Mouse (Mus musculus): ENCODE data around the gene Tex52. TPM values are rescaled to one million over a fixed set of nuclear protein-coding genes. Genes with fewer than 3 reads are reported as not detected.

The Tex52 gene
- total and polyA plus RNA-seq, 3 experiments: not detected

DNA sequence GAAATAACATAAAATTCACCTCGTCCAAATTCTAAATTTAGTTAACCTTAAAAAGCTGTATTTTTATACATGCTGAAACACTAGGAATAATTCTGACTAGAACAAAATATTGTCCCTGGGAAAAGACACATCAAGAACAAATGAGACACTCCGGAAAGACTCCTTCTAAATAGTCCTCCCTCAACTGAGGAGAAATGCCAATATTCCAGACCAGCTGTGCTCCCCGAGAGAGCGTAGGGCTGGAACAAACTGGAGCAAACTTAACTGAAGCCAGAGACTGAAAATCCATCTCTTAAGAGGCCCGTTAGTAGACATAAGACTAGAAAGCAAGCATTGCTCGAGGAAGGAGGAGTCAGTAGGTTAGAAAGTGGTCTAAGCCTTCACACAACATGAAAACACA lies 28.5 kb upstream of the Tex52 start:
- in situ Hi-C loops (cut with MboI; ENCODE audit: low pct_ligation_motif_present, low pct_unique_long_range_greater_than_20kb, low sequenced_read_pairs): no loop called here
- TF ChIP-seq NRF1 (IDR thresholded peaks at IDR 0.05; ENCODE audit: low read depth, low read length): no peak
- no peak for TF ChIP-seq SIN3A (IDR thresholded peaks at IDR 0.05; ENCODE audit: low read length)
- no peak for TF ChIP-seq MAFK (IDR thresholded peaks at IDR 0.05; ENCODE audit: insufficient replicate concordance, low read length)
- DNase-seq (ENCODE audit: extremely low read depth): no peak
- Histone ChIP-seq H3K9ac (ENCODE audit: insufficient read depth, low read depth) (no peak overlapping the region), H3K4me1 (ENCODE audit: control insufficient read depth in 1 of 2, insufficient read depth in 2 of 2) (peaks cover 0 to 8% of the 10 kb centered on the region in 2 experiments; a peak in 2 of 4 replicates), H3K4me3 (replicated peaks in 1 of 3; ENCODE audit: low read depth in 2 of 3, low read length in 2 of 3, poor library complexity in 1 of 3) (no peak overlapping the region), H3K36me3 (replicated peaks in 1 of 2; ENCODE audit: control insufficient read depth in 1 of 2, insufficient read depth in 1 of 2, low read length in 1 of 2) (peaks cover 4 to 34% of the 10 kb centered on the region in 2 experiments), H3K9me3 (replicated peaks; ENCODE audit: low read length) (no peaks in the 10 kb centered on the region), H3K79me2 (replicated peaks; ENCODE audit: control insufficient read depth, extremely low read depth, insufficient read depth, poor library complexity, severe bottlenecking) (no peaks in the 10 kb centered on the region), H3K4me2 (ENCODE audit: insufficient read depth, low read depth, poor library complexity, severe bottlenecking) (no peak overlapping the region), H3K27ac (ENCODE audit: insufficient read depth, low read depth) (no peak overlapping the region), H3K27me3 (replicated peaks) (no peaks in the 10 kb centered on the region)
- dilution Hi-C loops (cut with MboI; ENCODE audit: extremely low pct_ligation_motif_present, extremely low pct_unique_long_range_greater_than_20kb, low sequenced_read_pairs): no loop called here

DNA sequence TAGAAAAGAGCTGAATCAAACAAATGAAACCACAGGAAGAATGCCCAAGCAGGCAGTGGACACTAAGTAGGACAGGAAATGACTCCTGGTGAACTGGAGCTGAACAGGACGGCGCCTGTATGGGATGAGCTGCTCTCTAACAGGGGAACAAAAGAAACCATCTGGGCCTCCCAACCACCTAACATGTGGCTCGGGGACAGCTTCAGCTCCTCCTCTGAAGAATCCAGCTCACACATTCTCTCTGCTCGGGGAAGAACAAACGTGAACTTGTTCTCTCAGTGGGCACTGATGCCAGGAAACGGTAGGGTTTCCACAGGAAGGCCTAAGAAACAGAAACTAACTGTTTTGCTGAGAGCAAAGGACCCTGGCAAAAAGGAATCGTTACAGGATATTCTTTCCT lies 25.5 kb upstream of the Tex52 start:
- in situ Hi-C loops (cut with MboI; ENCODE audit: low pct_ligation_motif_present, low pct_unique_long_range_greater_than_20kb, low sequenced_read_pairs): no loop called here

DNA sequence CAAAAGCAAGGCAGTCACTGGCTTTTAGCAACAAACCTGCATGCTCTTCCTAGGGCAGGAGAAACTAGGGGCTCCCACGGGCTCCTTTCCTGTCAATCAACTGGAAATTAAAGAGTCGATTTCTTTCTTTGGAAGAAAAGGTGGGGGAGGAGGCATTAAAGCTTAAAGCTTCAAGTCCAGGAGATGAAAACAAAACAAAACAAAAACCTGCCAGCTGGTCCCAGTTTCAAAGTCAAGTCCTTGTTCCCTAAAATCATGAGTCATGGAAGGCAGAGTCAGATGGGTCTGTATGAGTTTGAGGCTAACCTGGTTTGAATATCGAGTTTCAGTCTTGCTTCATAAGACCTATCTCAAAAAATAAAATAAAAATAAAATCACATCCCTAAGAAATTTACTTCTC lies 21.1 kb upstream of the Tex52 start:
- no peaks in the 10 kb centered on the region for H3K79me2 ChIP-seq (replicated peaks; ENCODE audit: control insufficient read depth, extremely low read depth, insufficient read depth, poor library complexity, severe bottlenecking)
- dilution Hi-C loops (cut with MboI; ENCODE audit: extremely low pct_ligation_motif_present, extremely low pct_unique_long_range_greater_than_20kb, low sequenced_read_pairs) (no loop called here), in situ Hi-C loops (cut with MboI; ENCODE audit: low pct_ligation_motif_present, low pct_unique_long_range_greater_than_20kb, low sequenced_read_pairs) (no loop called here)
- peaks cover 0 to 27% of the 10 kb centered on the region in 2 experiments; a peak in 2 of 4 replicates for H3K4me1 ChIP-seq (ENCODE audit: control insufficient read depth in 1 of 2, insufficient read depth in 2 of 2)
- no peak overlapping the region for H3K27ac ChIP-seq (ENCODE audit: insufficient read depth, low read depth)
- TF ChIP-seq HCFC1 (IDR thresholded peaks at IDR 0.05; ENCODE audit: low read depth, low read length) (no peak), E2F4 (IDR thresholded peaks at IDR 0.05; ENCODE audit: insufficient replicate concordance, low read depth, low read length) (no peak), CHD2 (IDR thresholded peaks at IDR 0.05; ENCODE audit: low read length) (no peak), KAT2A (IDR thresholded peaks at IDR 0.05; ENCODE audit: insufficient replicate concordance, low read length) (no peak), TCF12 (IDR thresholded peaks at IDR 0.05; ENCODE audit: low read depth, low read length) (no peak), CHD1 (IDR thresholded peaks at IDR 0.05; ENCODE audit: low read depth, low read length) (no peak), IRF4 (IDR thresholded peaks at IDR 0.05; ENCODE audit: low read depth, low read length) (no peak), RAD21 (IDR thresholded peaks at IDR 0.05; ENCODE audit: low read depth, low read length) (no peak), TBP (conservative IDR thresholded peaks at IDR 0.05; ENCODE audit: low read depth, low read length) (no peak), NELFE (IDR thresholded peaks at IDR 0.05; ENCODE audit: low read depth, low read length) (no peak), JUND (conservative IDR thresholded peaks at IDR 0.05; ENCODE audit: low read depth, low read length) (no peak), ZMIZ1 (IDR thresholded peaks at IDR 0.05; ENCODE audit: low read depth, low read length) (no peak), PAX5 (IDR thresholded peaks at IDR 0.05; ENCODE audit: low read length) (no peak), MAZ (IDR thresholded peaks at IDR 0.05; ENCODE audit: low read depth, low read length) (no peak), ETS1 (conservative IDR thresholded peaks at IDR 0.05; ENCODE audit: low read depth, low read length) (no peak), USF2 (conservative IDR thresholded peaks at IDR 0.05; ENCODE audit: low read depth, low read length) (no peak), RCOR1 (conservative IDR thresholded peaks at IDR 0.05; ENCODE audit: low read depth, low read length) (no peak)
- no peaks in the 10 kb centered on the region for H3K27me3 ChIP-seq (replicated peaks)
- no peak for DNase-seq (ENCODE audit: extremely low read depth)
- H3K4me2 ChIP-seq (ENCODE audit: insufficient read depth, low read depth, poor library complexity, severe bottlenecking): no peak overlapping the region
- H3K9ac ChIP-seq (ENCODE audit: insufficient read depth, low read depth): no peak overlapping the region
- peaks cover 26 to 52% of the 10 kb centered on the region in 2 experiments for H3K36me3 ChIP-seq (replicated peaks in 1 of 2; ENCODE audit: control insufficient read depth in 1 of 2, insufficient read depth in 1 of 2, low read length in 1 of 2)
- no peaks in the 10 kb centered on the region for H3K9me3 ChIP-seq (replicated peaks; ENCODE audit: low read length)
- no peak overlapping the region for H3K4me3 ChIP-seq (replicated peaks in 1 of 3; ENCODE audit: low read depth in 2 of 3, low read length in 2 of 3, poor library complexity in 1 of 3)

More for the DNA sequence above, 25.5 kb upstream of the Tex52 start:
- no peak for DNase-seq (ENCODE audit: extremely low read depth)
- H3K4me2 ChIP-seq (ENCODE audit: insufficient read depth, low read depth, poor library complexity, severe bottlenecking): no peak overlapping the region
- H3K36me3 ChIP-seq (replicated peaks in 1 of 2; ENCODE audit: control insufficient read depth in 1 of 2, insufficient read depth in 1 of 2, low read length in 1 of 2): peaks cover 4 to 29% of the 10 kb centered on the region in 2 experiments
- H3K9me3 ChIP-seq (replicated peaks; ENCODE audit: low read length): no peaks in the 10 kb centered on the region
- H3K27ac ChIP-seq (ENCODE audit: insufficient read depth, low read depth): no peak overlapping the region
- H3K9ac ChIP-seq (ENCODE audit: insufficient read depth, low read depth): no peak overlapping the region
- H3K4me1 ChIP-seq (ENCODE audit: control insufficient read depth in 1 of 2, insufficient read depth in 2 of 2): peaks cover 0 to 17% of the 10 kb centered on the region in 2 experiments; a peak in 2 of 4 replicates
- H3K79me2 ChIP-seq (replicated peaks; ENCODE audit: control insufficient read depth, extremely low read depth, insufficient read depth, poor library complexity, severe bottlenecking): no peaks in the 10 kb centered on the region
- H3K4me3 ChIP-seq (replicated peaks in 1 of 3; ENCODE audit: low read depth in 2 of 3, low read length in 2 of 3, poor library complexity in 1 of 3): no peak overlapping the region
- H3K27me3 ChIP-seq (replicated peaks): no peaks in the 10 kb centered on the region
- TF ChIP-seq PAX5 (IDR thresholded peaks at IDR 0.05; ENCODE audit: low read length) (no peak), ELF1 (IDR thresholded peaks at IDR 0.05; ENCODE audit: low read depth, low read length) (no peak), IRF4 (IDR thresholded peaks at IDR 0.05; ENCODE audit: low read depth, low read length) (no peak), MYC (IDR thresholded peaks at IDR 0.05; ENCODE audit: low read depth, low read length) (no peak), NELFE (IDR thresholded peaks at IDR 0.05; ENCODE audit: low read depth, low read length) (no peak), HCFC1 (IDR thresholded peaks at IDR 0.05; ENCODE audit: low read depth, low read length) (no peak), ZNF384 (IDR thresholded peaks at IDR 0.05; ENCODE audit: low read depth, low read length) (no peak), TBP (conservative IDR thresholded peaks at IDR 0.05; ENCODE audit: low read depth, low read length) (no peak), CTCF (conservative IDR thresholded peaks at IDR 0.05 in 1 of 2, IDR thresholded peaks at IDR 0.05 in 1 of 2; ENCODE audit: low read depth in 2 of 2, low read length in 2 of 2) (no peak), SIN3A (IDR thresholded peaks at IDR 0.05; ENCODE audit: low read length) (no peak), ZKSCAN1 (IDR thresholded peaks at IDR 0.05; ENCODE audit: borderline replicate concordance, low read depth, low read length) (no peak), CHD2 (IDR thresholded peaks at IDR 0.05; ENCODE audit: low read length) (no peak), POLR2AphosphoS2 (IDR thresholded peaks at IDR 0.05; ENCODE audit: low read depth, low read length) (no peak)
- dilution Hi-C loops (cut with MboI; ENCODE audit: extremely low pct_ligation_motif_present, extremely low pct_unique_long_range_greater_than_20kb, low sequenced_read_pairs): no loop called here
